Mouse (Mus musculus) lung, postnatal 0 days (tissue): ENCODE measurements around the gene Shank1.

Experiments
- CTCF ChIP-seq: IDR thresholded peaks from 2 replicates; pipeline ENCODE4 v1.5.1; 2016; ENCODE audit warnings: antibody characterized with exemption, mild to moderate bottlenecking
- EP300 ChIP-seq: IDR thresholded peaks from 2 replicates; pipeline ENCODE4 v1.6.1; 2016; ENCODE audit warnings: antibody characterized with exemption, mild to moderate bottlenecking, control low read depth

GRCm38 (mm10) chr7:44391831-44392230 lies 81.8 kb downstream of the Shank1 start:
- TF ChIP-seq EP300 (no peak), CTCF (no peak)
